Mouse (Mus musculus) midbrain, embryonic 16.5 days (tissue): ENCODE data around the gene Card11. TPM values are rescaled to one million over a fixed set of nuclear protein-coding genes. Genes with fewer than 3 reads are reported as not detected.

Experiments used
- ATAC-seq: fragments of 200-750 bp; cut with Nextera tagmentation; 2 replicates; pipeline ENCODE4 v1.8.0; 2017; ENCODE audit warnings: moderate TSS enrichment
- H3K27ac ChIP-seq: fragments of 300-500 bp; sonication (generic); 2 replicates; pipeline ENCODE4 v1.5.1; 2014; ENCODE audit warnings: mild to moderate bottlenecking, low read length, mixed read lengths
- H3K27me3 ChIP-seq: fragments of 300-500 bp; sonication (generic); 2 replicates; pipeline ENCODE4 v1.6.1; 2014; ENCODE audit warnings: low read depth, low read length, mixed read lengths; ENCODE audit not compliant: control insufficient read depth, insufficient read depth
- H3K36me3 ChIP-seq: fragments of 300-500 bp; sonication (generic); 2 replicates; pipeline ENCODE4 v1.6.1; 2014; ENCODE audit warnings: mild to moderate bottlenecking, low read length, moderate library complexity, mixed read lengths; ENCODE audit not compliant: control insufficient read depth, insufficient read depth
- H3K4me1 ChIP-seq: fragments of 300-500 bp; sonication (generic); 2 replicates; pipeline ENCODE4 v1.6.1; 2014; ENCODE audit warnings: mild to moderate bottlenecking, low read length, mixed read lengths; ENCODE audit not compliant: control insufficient read depth, insufficient read depth
- H3K4me2 ChIP-seq: fragments of 300-500 bp; sonication (generic); 2 replicates; pipeline ENCODE4 v1.6.1; 2014; ENCODE audit warnings: mild to moderate bottlenecking, low read length, mixed read lengths
- H3K4me3 ChIP-seq: fragments of 300-500 bp; sonication (generic); 2 replicates; pipeline ENCODE4 v1.5.1; 2014; ENCODE audit warnings: low read depth, mild to moderate bottlenecking, low read length, moderate library complexity, mixed read lengths
- H3K9ac ChIP-seq: fragments of 300-500 bp; sonication (generic); 2 replicates; pipeline ENCODE4 v1.6.1; 2014; ENCODE audit warnings: low read depth, low read length, mixed read lengths
- H3K9me3 ChIP-seq: fragments of 300-500 bp; sonication (generic); replicated peaks from 2 replicates; pipeline ENCODE4 v1.6.1; 2014; ENCODE audit warnings: mild to moderate bottlenecking, low read length, mixed read lengths; ENCODE audit not compliant: control insufficient read depth, poor library complexity, severe bottlenecking
- WGBS: fragments of 180-500 bp; shearing (Covaris S2); extraction: QIAGEN DNeasy Blood & Tissue Kit; methylation state at CpG from one replicate; pipeline ENCODE4 v1.1.7; 2014; 5-methylcytosine and 5-hydroxymethylcytosine counted together
- polyA plus RNA-seq: library from polyadenylated mRNA; unstranded; fragments of >200 nt; fragmentation: Nextera tagmentation; extraction: Ambion mirVana; gene quantifications from 2 replicates; pipeline ENCODE4 v1.2.1, GENCODE M21; 2015

Gene Card11
- polyA plus RNA-seq, 1 experiment from 2014 or later: not detected

DNA sequence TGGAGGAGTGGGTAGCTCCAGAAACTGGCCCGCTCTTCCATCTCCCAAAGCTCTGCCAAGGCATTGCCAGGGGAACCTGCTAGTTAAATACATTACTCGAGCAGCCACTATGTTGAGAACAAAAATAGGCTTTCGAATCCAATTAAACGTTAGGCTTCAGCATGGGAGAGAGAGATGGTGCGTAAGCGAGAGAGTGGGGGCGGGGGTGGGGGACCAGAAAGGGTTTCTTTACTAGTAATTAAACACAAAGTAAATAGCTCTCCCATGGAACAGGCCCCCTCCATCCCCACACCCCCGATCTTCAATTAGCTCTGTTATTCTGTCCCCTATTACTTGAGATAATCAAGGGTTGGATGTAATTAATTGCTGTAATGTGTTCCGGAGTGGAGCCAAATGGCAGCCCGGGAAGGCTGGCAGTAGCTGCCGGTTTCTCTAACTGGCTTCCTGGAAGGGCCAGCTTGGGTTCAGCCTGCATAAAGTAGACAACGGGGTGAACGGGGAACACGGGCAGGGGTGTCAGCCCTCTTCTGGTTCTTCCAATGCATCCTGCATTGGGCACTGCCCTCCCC, 59.4 kb downstream of the Card11 start:
- H3K27ac ChIP-seq: peak overlapping the region; percentile 29
- 61% methylated on average over 14 of the region's 14 CpGs for whole genome bisulfite sequencing
- no peaks in the 10 kb centered on the region for H3K36me3 ChIP-seq
- H3K9me3 ChIP-seq: no peaks in the 10 kb centered on the region
- no peak overlapping the region for H3K9ac ChIP-seq
- no peaks in the 10 kb centered on the region for H3K27me3 ChIP-seq
- 0 out of 2 replicates have a peak, but pooled peaks cover 4% of the 10 kb centered on the region for H3K4me1 ChIP-seq
- H3K4me3 ChIP-seq: no peak overlapping the region
- ATAC-seq: 0 out of 2 replicates have a peak, but pooled peaks have one; percentile 48
- no peak overlapping the region for H3K4me2 ChIP-seq

DNA sequence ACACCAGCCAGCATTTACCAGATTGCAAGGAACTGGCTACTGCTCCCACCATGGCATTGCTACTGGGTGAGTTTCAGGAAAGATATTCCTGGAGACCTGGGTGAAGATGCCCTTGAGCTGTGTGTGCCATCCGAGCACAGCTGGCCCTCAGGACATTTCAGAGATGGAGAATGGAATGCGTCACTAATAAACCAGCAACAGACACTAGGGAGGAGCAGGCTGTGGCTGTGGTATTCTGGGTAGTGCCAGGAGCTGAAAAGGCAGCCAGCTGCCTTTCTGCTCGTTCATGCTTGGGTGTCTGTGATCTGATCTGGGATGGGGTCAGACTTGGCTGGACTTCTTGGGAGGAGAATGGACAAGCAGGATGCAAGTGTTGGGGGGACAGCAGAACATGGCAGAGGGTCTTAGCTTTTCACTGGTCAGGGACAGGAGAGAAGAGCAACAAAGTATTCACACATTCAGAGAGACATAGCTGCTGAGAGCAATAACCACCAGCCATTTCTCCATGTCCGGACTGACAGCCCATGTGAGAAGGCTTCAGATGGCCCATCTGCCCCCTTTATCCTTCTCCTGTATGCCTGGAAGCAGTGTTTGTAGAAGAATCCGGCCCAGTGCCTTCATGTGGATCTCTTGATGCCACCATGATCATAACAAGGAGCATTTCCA, 60.0 kb downstream of the Card11 start:
- 0 out of 2 replicates have a peak, but pooled peaks cover 4% of the 10 kb centered on the region for H3K4me1 ChIP-seq
- H3K27me3 ChIP-seq: no peaks in the 10 kb centered on the region
- ATAC-seq: no peak
- 65% methylated on average over 5 of the region's 5 CpGs for WGBS
- H3K9me3 ChIP-seq: no peaks in the 10 kb centered on the region
- no peak overlapping the region for H3K9ac ChIP-seq
- H3K27ac ChIP-seq: peak overlapping the region; percentile 29
- H3K4me2 ChIP-seq: no peak overlapping the region
- H3K36me3 ChIP-seq: no peaks in the 10 kb centered on the region
- H3K4me3 ChIP-seq: no peak overlapping the region

DNA sequence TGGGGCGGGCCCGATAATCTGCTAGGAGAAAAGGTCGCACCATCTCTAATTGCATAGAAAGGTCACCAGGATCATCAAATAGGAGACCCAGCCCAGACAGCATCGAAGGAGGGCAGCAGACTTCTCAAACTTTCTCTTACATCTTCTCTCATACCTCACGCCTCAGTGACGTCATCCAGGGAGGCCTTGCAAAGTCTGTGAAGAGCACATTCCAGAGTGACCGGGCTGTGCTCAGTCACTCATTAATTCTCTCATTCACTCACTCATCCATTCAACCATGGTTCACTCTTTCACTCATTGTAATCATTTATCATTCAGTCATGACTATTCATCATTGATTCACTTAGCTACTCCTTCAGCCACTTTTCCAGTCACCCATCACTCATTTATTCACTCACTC, 63.6 kb downstream of the Card11 start:
- no peak overlapping the region for H3K27ac ChIP-seq
- 0 out of 2 replicates have a peak, but pooled peaks cover 4% of the 10 kb centered on the region for H3K4me1 ChIP-seq
- no peak overlapping the region for H3K4me2 ChIP-seq
- no peak for ATAC-seq
- H3K4me3 ChIP-seq: no peak overlapping the region
- WGBS: 82% methylated on average over 7 of the region's 7 CpGs
- H3K9me3 ChIP-seq: no peaks in the 10 kb centered on the region
- no peak overlapping the region for H3K9ac ChIP-seq
- H3K27me3 ChIP-seq: no peaks in the 10 kb centered on the region
- no peaks in the 10 kb centered on the region for H3K36me3 ChIP-seq

DNA sequence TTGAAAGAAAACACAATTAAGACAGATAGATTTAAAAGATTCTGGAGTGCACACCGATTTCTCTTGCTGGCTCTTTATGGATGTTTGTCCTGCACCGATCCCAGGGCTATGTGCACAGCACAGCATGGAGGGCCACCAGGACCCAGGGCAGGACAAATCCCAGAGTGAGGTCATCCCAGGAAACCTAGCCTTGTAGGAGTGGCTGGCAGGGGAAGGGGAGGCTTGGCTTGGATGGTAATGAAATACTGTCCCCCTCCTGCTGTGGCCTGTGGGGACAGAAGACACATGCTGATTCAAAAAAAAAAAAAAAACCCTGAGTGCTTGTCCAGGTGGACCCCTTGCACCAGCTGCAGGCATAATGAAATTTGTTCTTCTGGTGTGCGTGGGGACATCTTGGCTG, 64.5 kb downstream of the Card11 start:
- H3K4me2 ChIP-seq: no peak overlapping the region
- ATAC-seq: no peak
- no peak overlapping the region for H3K9ac ChIP-seq
- 92% methylated on average over 3 of the region's 3 CpGs for WGBS
- no peak overlapping the region for H3K4me3 ChIP-seq
- H3K4me1 ChIP-seq: 0 out of 2 replicates have a peak, but pooled peaks cover 4% of the 10 kb centered on the region
- no peak overlapping the region for H3K27ac ChIP-seq
- no peaks in the 10 kb centered on the region for H3K9me3 ChIP-seq
- H3K36me3 ChIP-seq: no peaks in the 10 kb centered on the region
- no peaks in the 10 kb centered on the region for H3K27me3 ChIP-seq

DNA sequence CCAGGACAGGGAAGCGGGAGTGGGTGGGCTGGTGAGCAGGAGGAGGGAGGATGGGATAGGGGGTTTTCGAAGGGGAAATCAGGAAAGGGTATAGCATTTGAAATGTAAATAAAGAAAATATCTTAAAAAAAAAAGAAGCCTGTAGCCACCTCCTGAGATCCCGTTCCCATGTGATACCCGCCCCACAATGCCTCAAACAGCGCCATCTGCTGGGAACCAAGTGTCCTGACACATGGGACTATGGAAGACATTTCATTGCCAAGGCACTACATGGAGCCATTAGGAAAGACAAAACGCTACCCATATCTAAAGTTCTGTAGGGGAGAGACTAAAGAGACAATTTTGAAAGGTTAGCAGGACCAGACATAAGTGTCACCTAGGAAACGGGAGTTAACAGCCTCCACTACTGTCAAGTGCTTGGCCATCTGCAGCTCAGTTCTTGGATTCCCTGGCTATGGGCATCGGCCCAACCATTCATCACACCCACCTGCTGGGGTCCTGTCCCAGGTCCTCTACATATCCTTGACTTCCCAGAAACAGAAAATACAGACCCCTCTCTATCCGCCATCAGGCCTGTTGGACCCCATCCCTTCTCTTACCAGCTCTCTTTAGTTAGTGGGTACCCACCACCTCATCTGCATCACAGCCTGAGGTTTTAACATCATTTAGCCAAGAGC, 65.6 kb downstream of the Card11 start:
- WGBS: 81% methylated on average over 9 of the region's 9 CpGs
- no peak overlapping the region for H3K27ac ChIP-seq
- no peaks in the 10 kb centered on the region for H3K27me3 ChIP-seq
- no peaks in the 10 kb centered on the region for H3K36me3 ChIP-seq
- ATAC-seq: no peak
- no peaks in the 10 kb centered on the region for H3K9me3 ChIP-seq
- H3K9ac ChIP-seq: no peak overlapping the region
- no peak overlapping the region for H3K4me2 ChIP-seq
- no peak overlapping the region for H3K4me3 ChIP-seq
- no peaks in the 10 kb centered on the region for H3K4me1 ChIP-seq

DNA sequence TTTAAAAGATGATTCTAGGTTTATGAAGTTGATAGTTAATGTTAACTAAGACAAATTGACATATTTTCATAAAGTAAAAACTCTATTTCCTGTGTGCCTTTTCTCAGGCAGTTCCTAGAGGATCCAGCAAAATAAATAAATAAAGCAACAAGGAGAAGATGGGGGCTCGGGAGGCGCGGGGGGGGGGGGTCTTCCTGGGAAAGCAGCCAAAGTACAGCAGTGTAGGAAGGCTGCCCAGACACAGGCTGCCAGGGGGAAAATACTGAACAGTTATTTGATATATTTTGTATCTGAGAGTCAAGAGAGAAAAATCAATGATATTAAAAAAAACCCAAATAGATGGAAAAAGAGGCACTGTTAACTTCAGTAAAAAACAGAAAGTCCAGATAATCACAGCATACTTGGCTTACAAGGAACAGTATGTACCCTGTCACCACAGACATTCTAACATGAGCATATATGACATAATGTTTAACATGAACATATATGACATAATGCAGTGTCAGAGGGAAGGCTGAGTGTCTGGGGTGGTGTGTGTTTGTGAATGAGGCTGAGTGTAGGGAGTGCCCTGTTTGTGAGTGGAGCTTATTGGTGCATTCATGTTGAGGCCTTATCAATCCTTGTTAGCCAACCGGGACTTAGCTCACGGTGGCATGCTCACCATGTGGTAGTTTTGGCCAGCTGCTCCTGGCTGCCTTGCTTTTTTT, 68.7 kb downstream of the Card11 start:
- ATAC-seq: no peak
- Histone ChIP-seq H3K27ac (no peak overlapping the region), H3K9me3 (no peaks in the 10 kb centered on the region), H3K9ac (no peak overlapping the region), H3K4me3 (no peak overlapping the region), H3K4me1 (no peaks in the 10 kb centered on the region), H3K27me3 (no peaks in the 10 kb centered on the region), H3K4me2 (no peak overlapping the region), H3K36me3 (no peaks in the 10 kb centered on the region)
- WGBS: 50% methylated on average over 5 of the region's 5 CpGs

DNA sequence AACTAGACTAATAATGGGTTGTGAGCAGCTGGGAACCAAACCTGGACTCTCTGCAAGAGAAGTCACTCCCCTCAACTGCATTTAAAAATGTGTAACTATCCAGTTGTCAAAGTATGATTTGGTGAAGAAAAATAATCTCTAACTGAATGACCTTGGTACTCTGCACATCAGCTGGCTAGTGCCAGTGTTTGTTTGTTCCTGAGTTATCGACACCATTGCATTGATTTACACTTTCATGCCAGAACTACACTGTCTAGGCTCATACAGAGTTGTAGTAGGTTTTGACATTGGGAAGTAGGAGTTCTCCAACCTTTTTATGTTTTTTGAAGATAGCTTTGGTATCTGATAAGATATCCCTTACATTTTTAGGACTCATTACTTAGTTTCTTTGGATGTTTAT, 81.9 kb downstream of the Card11 start:
- no peak overlapping the region for H3K9ac ChIP-seq
- ATAC-seq: no peak
- H3K27ac ChIP-seq: no peak overlapping the region
- H3K9me3 ChIP-seq: peaks cover 7% of the 10 kb centered on the region
- no peaks in the 10 kb centered on the region for H3K36me3 ChIP-seq
- 100% methylated on average over 1 of the region's 1 CpGs for WGBS
- H3K27me3 ChIP-seq: no peaks in the 10 kb centered on the region
- no peak overlapping the region for H3K4me3 ChIP-seq
- H3K4me1 ChIP-seq: no peaks in the 10 kb centered on the region
- no peak overlapping the region for H3K4me2 ChIP-seq

DNA sequence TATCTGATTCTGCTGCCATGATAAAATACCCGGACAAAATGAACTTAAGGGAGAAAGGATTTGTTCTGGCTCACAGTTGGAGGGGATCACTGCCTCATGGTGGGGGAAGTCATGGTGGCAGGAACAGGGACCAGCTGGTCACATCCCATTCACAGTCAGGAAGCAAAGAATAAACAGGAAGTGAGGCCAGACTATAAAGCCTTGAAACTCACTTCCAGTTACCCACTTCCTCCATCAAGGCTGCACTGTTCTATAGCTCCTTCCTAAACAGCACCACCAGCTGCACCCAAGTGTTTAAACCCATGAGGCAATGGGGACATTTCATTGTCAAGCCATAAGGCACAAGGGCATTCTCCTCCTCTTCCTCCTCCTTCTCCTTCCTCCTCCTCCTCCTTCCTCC, 82.6 kb downstream of the Card11 start:
- WGBS: 87% methylated on average over 1 of the region's 1 CpGs
- no peaks in the 10 kb centered on the region for H3K4me1 ChIP-seq
- no peak overlapping the region for H3K4me3 ChIP-seq
- no peaks in the 10 kb centered on the region for H3K36me3 ChIP-seq
- H3K9me3 ChIP-seq: peaks cover 7% of the 10 kb centered on the region
- H3K4me2 ChIP-seq: no peak overlapping the region
- no peak overlapping the region for H3K9ac ChIP-seq
- no peaks in the 10 kb centered on the region for H3K27me3 ChIP-seq
- ATAC-seq: no peak
- no peak overlapping the region for H3K27ac ChIP-seq
